Mouse (Mus musculus) cortical plate, adult 2 months (tissue): ENCODE measurements around the gene Ndufaf8. TPM values are rescaled to one million over a fixed set of nuclear protein-coding genes. Genes with fewer than 3 reads are reported as not detected.

Source experiments
- H3K27ac ChIP-seq: fragments of 200-500 bp; 2 replicates; pipeline ENCODE4 v1.5.1; 2012; ENCODE audit warnings: low read length, control low read depth, inconsistent platforms; ENCODE audit not compliant: insufficient read depth
- H3K4me1 ChIP-seq: fragments of 200-500 bp; 2 replicates; pipeline ENCODE4 v1.6.1; 2011; ENCODE audit warnings: low read length; ENCODE audit not compliant: control insufficient read depth, insufficient read depth
- H3K4me3 ChIP-seq: fragments of 200-500 bp; 2 replicates; pipeline ENCODE4 v1.5.1; 2011; ENCODE audit warnings: mild to moderate bottlenecking, low read length, control low read depth; ENCODE audit not compliant: insufficient read depth
- CTCF ChIP-seq: fragments of 200-500 bp; IDR thresholded peaks from 2 replicates; pipeline ENCODE4 v1.5.1; 2011; ENCODE audit warnings: mild to moderate bottlenecking, control low read depth, low read length; ENCODE audit not compliant: insufficient read depth; ENCODE audit errors: extremely low read depth
- POLR2A ChIP-seq: fragments of 200-500 bp; IDR thresholded peaks from 2 replicates; pipeline ENCODE4 v1.6.1; 2011; ENCODE audit warnings: mild to moderate bottlenecking, low read length, control low read depth; ENCODE audit not compliant: insufficient read depth; ENCODE audit errors: extremely low read depth
- polyA plus RNA-seq: library from polyadenylated mRNA; depleted of rRNA; stranded (reverse); fragments of >200 nt; gene quantifications from 2 replicates; pipeline ENCODE4 v1.2.3, GENCODE M21; 2012

Ndufaf8 gene
- polyA plus RNA-seq, 1 experiment = 52.8 TPM

DNA sequence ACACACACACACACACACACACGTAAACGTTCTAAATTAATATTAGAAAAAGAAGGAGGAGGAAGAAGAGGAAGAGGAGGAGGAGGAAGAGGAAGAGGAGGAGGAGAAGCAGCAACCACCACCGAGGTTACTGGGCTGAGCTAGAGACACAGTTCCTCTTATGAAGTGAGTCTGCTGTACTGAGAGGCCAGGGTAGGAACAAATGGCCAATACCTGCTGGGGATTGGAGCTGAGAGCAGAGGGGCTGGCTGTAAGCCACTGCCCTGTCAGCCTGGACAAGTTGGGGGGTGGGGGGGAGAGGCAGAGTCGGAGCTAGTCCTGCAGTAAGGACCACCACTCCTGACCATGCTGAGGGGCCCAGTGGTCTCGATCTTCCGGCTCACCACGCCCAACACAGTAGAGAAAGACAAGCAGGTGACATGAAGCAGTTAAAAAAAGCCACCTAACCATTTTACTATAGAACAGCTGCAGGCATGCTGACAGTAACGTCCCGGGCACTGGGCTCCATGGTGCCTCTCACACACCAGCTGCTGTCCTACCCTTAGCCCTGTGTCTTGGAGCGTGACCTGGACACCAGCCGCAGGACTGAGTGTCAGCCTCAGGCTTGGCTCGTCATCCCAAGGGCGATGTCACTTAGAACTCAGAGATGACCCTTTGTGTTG, 34.6 kb upstream of the Ndufaf8 start:
- Histone ChIP-seq H3K27ac (no peak overlapping the region), H3K4me3 (no peak overlapping the region), H3K4me1 (no peaks in the 10 kb centered on the region)
- TF ChIP-seq CTCF (no peak), POLR2A (no peak)

DNA sequence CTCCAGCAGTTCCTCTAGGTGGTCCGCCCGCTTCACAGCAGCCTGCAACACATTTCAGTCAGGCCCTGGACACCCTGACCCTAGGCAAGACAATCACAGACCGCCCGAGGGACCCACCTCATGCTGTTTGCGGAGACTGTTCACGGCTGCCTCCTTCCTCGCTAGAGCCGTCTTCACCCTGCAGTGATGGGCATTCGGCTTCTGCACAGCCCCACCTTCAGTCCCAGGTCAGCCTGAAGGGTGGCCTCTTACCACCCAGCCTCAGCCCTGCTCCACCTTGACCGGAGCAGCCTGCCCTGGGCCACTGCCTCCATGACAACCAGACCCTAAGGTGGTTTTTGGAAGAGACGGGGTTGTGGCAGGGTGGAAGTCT, 34.1 kb upstream of the Ndufaf8 start:
- H3K27ac ChIP-seq = no peak overlapping the region
- TF ChIP-seq CTCF (no peak), POLR2A (no peak)
- no peak overlapping the region for H3K4me3 ChIP-seq
- H3K4me1 ChIP-seq = no peaks in the 10 kb centered on the region

DNA sequence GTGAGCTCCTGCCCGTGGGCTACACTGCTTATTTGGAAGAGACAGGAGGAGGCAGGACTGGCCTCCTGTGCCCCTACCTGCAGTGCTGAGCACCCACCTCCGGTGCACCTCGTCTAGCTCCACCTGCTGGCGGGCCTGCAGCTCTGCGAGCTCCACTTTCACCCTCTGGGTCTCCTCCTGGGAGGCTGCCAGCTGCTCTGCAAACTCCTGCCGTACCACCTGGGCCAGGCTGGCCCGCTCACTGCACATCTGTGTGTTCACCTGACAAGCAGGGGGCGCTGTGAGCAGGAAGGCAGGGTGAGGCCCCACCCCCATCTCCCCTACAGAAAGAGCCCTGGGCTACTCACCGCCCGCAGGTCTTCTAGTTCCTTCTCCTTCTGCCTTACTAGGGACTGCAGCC, 33.4 kb upstream of the Ndufaf8 start:
- H3K27ac ChIP-seq = no peak overlapping the region
- no peaks in the 10 kb centered on the region for H3K4me1 ChIP-seq
- no peak overlapping the region for H3K4me3 ChIP-seq
- TF ChIP-seq CTCF = peak; percentile 65
- no peak for TF ChIP-seq POLR2A

DNA sequence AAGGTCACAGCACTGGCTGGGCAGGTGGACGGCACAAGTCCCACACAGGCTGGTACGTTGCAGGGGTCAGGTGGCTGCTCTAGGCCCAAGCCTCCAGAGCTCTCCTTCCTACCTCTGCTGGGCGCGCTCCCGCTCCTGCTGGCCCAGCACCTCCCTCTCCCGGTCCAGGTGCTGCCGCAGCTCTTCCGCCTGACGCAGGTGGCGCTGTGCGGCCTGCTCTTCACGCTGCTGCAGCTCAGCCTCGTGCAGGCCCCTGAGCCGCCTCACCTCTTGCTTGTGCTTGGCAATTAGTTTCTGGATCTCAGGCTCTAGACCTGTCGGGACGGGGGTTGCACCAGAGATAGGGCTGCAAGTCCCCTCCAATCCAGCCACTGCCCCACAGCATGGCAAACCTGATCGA, 30.9 kb upstream of the Ndufaf8 start:
- Histone ChIP-seq H3K27ac (no peak overlapping the region), H3K4me3 (no peak overlapping the region), H3K4me1 (no peaks in the 10 kb centered on the region)
- TF ChIP-seq CTCF = no peak
- TF ChIP-seq POLR2A = no peak

DNA sequence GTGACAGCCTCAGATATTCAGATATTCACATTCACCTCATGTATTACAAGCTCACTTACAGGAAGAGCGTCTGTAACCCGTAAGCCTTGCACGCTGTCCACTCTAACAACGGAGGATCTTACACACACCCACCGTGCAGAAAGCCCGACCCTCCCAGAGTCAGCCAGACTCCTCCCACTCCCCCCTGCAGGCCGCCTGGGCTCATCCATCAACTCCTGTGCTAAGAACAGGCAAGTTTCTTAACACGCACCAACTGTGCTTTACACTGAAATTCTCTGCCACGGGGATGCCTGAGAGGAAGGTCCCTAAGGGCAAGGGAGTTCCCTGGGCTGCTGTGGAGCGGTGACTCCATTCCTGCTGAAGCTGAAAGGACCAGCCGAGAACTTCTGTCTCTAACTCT, 29.5 kb upstream of the Ndufaf8 start:
- H3K4me3 ChIP-seq = no peak overlapping the region
- H3K27ac ChIP-seq = no peak overlapping the region
- TF ChIP-seq CTCF (no peak), POLR2A (no peak)
- H3K4me1 ChIP-seq = no peaks in the 10 kb centered on the region

DNA sequence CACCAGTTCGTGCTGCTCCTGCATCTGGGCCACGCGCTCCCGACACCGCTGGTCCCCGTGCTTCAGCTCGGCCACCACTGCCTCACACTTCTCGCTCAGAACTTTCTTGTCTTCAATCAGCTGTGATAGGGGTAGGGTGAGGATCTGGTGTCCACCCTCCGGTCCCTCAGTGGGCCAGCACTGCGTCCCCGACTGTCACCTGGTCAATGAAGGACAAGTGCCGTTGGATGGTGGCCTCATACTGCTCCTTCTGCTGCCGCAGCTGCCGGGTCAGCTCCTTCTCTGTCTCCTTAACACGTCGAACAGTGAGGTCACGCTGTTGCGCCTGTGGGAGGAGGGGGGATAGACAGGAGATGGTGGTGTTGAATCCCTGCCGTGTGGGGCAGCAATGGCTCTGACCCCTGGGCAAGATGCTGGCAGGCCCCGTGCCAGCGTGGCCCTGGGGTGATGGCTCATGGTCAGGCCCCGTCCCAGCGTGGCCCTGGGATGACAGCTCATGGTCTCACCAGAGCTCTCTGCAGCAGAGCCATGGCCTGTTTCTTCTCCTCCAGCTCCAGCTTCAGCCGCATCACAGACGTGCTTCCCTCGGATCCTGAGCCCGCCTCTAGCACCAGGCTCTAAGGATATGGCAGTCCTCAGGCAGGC, 28.3 kb upstream of the Ndufaf8 start:
- Histone ChIP-seq H3K4me1 (no peaks in the 10 kb centered on the region), H3K27ac (no peak overlapping the region), H3K4me3 (no peak overlapping the region)
- no peak for TF ChIP-seq CTCF
- no peak for TF ChIP-seq POLR2A

DNA sequence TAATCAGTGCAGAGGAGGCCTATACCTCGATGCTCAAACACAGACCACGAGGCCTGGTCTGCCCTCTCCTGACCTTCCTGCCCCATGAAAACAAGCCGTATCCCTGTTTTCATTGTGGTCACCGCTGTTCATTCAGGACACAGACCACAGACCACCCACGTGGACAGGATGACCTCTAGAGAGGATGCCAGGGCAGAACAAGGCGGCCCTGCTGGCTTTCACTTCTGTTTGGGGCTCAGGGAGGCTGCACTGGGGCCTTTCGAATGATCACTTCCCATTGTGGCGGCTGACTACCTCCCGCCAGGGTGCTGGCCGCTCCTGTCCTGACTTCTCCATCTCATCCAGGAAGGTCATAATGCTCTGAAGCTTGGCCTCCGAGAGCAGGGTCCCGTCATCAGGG, 27.7 kb upstream of the Ndufaf8 start:
- no peak overlapping the region for H3K27ac ChIP-seq
- no peak overlapping the region for H3K4me3 ChIP-seq
- H3K4me1 ChIP-seq = no peaks in the 10 kb centered on the region
- TF ChIP-seq POLR2A = no peak
- TF ChIP-seq CTCF = no peak

DNA sequence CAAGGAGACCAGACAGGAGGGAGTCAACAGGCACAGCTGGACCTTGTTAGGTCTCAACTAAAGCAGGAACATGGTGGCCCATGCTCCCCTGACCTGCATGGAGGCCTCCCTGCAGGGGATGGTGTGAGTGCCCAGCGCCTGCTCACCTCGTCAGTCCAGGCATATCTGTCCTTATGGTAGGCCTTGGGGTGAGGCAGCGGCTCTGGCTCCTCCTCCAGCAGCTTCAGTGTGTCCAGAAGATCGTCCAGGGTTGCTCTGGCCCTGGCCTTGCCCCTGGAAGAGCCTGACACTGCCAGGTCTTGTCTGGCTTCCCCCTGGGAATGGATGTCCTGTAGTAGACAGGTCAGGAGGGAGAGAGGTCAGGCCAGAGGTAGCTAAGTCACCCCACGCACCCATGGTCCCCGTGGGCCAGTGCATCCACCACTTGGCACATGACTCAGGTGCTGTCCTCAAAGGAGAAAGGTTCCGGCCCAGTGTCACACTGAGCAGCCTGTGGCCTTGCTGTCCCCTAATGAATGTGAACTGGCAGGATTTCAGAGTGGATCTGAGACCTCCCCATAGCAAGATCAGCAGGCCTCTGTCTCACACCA, 26.9 kb upstream of the Ndufaf8 start:
- Histone ChIP-seq H3K4me1 (no peaks in the 10 kb centered on the region), H3K27ac (no peak overlapping the region), H3K4me3 (no peak overlapping the region)
- TF ChIP-seq POLR2A (no peak), CTCF (no peak)

DNA sequence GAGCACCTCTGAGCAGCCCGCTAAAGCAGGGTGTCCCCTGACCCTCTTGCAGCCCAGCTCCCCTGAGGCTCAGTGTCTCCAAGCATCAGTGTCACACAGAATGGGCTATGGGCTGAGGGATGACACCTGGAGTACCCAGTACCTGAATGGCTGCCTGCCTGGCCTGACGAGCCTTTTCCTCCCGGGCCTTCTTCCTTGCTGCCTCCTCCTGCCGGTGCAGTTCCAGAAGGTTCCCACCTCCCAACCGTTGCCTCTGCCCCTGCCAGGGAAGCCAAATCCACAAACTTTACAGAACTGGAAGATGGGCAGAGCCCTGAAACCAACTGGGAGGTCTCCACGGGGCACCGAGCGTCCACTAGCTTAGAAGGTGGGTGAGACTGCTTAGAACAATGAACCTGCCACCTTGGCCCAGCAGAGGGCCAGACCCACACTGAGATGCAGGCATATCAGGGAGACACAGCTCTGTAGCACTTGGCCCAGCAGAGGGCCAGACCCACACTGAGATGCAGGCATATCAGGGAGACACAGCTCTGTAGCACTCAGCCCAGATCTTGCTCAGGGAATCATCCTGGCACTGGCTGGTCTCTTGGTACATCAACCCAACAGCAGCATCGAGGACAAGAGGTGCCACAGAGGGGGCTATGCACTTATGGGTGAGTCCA, 25.6 kb upstream of the Ndufaf8 start:
- Histone ChIP-seq H3K27ac (no peak overlapping the region), H3K4me3 (no peak overlapping the region), H3K4me1 (no peaks in the 10 kb centered on the region)
- TF ChIP-seq POLR2A (no peak), CTCF (no peak)
